Mouse (Mus musculus): ENCODE measurements around the gene Gja8. TPM values are rescaled to one million over a fixed set of nuclear protein-coding genes. Genes with fewer than 3 reads are reported as not detected.

The Gja8 gene
- total RNA-seq, 4 experiments from 2014 or later = not detected

GRCm38 (mm10) chr3:96880385-96880784, 45.4 kb downstream of the Gja8 start:
- no peak for DNase-seq (ENCODE audit: low spot score in 2 of 2)

GRCm38 (mm10) chr3:96879536-96879935, 46.3 kb downstream of the Gja8 start:
- no peak for DNase-seq (ENCODE audit: low spot score in 2 of 2)

GRCm38 (mm10) chr3:96874808-96875571, 50.8 kb downstream of the Gja8 start:
- DNase-seq (ENCODE audit: low spot score in 2 of 2) = no peak

- no peak for DNase-seq (ENCODE audit: low spot score in 2 of 2)
Observed at GRCm38 (mm10) chr3:96872501-96872900, 53.3 kb downstream of the Gja8 start.

GRCm38 (mm10) chr3:96871070-96871469, 54.8 kb downstream of the Gja8 start:
- no peak for DNase-seq (ENCODE audit: low spot score in 2 of 2)

- DNase-seq (ENCODE audit: low spot score in 2 of 2) = no peak
Observed at GRCm38 (mm10) chr3:96870270-96870669, 55.5 kb downstream of the Gja8 start.

GRCm38 (mm10) chr3:96869091-96869490, 56.7 kb downstream of the Gja8 start:
- no peak for DNase-seq (ENCODE audit: low spot score in 2 of 2)

- DNase-seq (ENCODE audit: low spot score in 2 of 2) = no peak
Observed at GRCm38 (mm10) chr3:96868566-96868965, 57.3 kb downstream of the Gja8 start.

- DNase-seq (ENCODE audit: low spot score in 2 of 2) = no peak
Observed at GRCm38 (mm10) chr3:96867863-96868262, 58.0 kb downstream of the Gja8 start.

Other genes starting within 250 kb of the Gja8 start
- 1 to 10 TPM; 4.9 to 7.4 (median 6.0) TPM for gene Pias3, start 229.6 kb downstream of the Gja8 start, total RNA-seq (2022)
- under 1 TPM; 0.39 to 0.68 (median 0.54) TPM for gene Nudt17, start 217.5 kb downstream of the Gja8 start, total RNA-seq (2022)
- gene Polr3c, start 198.4 kb downstream of the Gja8 start, total RNA-seq (2022) = 10 to 100 TPM; 24.4 to 27.5 (median 26.3) TPM
- gene Rnf115, start 198.4 kb downstream of the Gja8 start, total RNA-seq (2022) = 10 to 100 TPM; 58.9 to 79.6 (median 70.5) TPM
- not detected for gene Pdzk1, start 96.7 kb downstream of the Gja8 start, total RNA-seq (2022)
- gene Cd160, start 96.7 kb downstream of the Gja8 start, total RNA-seq (2022) = not detected
- gene Gja5, start 21.3 kb downstream of the Gja8 start, total RNA-seq (2022) = 1 to 10 TPM in 3 of 4 experiments, under 1 TPM in 1; 0.83 to 2.9 (median 1.5) TPM
- gene Gpr89, start 20.7 kb downstream of the Gja8 start, total RNA-seq (2022) = 10 to 100 TPM; 19.9 to 23.1 (median 21.4) TPM
- gene Acp6, start 232.8 kb upstream of the Gja8 start, total RNA-seq (2022) = 10 to 100 TPM; 18.9 to 23.8 (median 20.7) TPM